Comparison of ENCODE assay signal across 8 mouse cellular contexts in the genomic region with DNA sequence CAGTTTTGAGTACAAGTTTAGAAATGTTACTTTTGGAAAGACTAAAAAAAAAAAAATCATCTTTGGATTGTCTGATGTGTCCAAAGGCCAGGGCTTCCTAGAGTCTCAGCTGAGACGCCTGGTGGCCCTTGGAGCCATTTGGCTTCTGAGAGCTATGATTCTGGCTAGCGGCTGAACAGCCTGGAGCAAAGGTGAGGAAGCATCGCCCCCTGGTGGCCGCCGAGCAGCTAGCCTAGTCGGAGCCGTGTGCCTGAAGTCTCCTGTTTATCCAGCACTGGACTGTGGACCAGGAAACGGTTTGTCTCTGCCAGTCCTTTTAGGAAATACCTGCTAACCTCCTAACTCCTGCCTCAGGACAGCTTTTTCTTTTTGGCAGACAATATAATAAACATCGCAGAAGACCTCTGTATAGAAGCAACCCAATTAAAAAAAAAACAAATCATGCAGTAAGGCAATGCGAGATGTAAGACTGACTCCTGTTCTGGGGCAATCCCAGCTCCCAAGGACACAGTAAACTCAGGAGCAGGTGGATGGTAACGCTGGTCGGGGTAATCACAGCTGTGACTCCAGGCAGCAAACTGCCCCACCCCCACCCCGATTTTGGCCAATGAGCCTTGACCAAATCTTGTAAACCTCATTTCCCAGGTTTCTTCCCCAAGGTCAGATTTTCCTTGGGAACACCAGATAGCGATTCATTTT. TPM values are rescaled to one million over a fixed set of nuclear protein-coding genes. Genes with fewer than 3 reads are reported as not detected.
A peak's percentile ranks its signal among the peaks of the same experiment; 100 is the strongest.
DNase-seq lines count a peak whose midpoint lies in the region; ATAC-seq lines count a peak whose summit lies in the region.

No protein-coding gene starts in this region.

- ATAC-seq in frontal cortex, adult (ENCODE audit: low TSS enrichment): peak; percentile 99
- peak; percentile 94 for ATAC-seq in hindbrain, embryonic 15.5 days (ENCODE audit: low FRiP score, low read depth)

- 20% methylated on average over 14 of the region's 14 CpGs for WGBS in hindbrain, embryonic 15.5 days

- H3K4me2 ChIP-seq in hindbrain, embryonic 15.5 days: no peak overlapping the region

- no peaks in the 10 kb centered on the region for H3K36me3 ChIP-seq in hindbrain, embryonic 15.5 days

- no peaks in the 10 kb centered on the region for H3K4me1 ChIP-seq in hindbrain, embryonic 15.5 days (replicated peaks)

- no peak overlapping the region for H3K9ac ChIP-seq in hindbrain, embryonic 15.5 days

- no peaks in the 10 kb centered on the region for H3K9me3 ChIP-seq in hindbrain, embryonic 15.5 days

- H3K4me3 ChIP-seq in hindbrain, embryonic 15.5 days: no peak overlapping the region

- H3K27ac ChIP-seq in hindbrain, embryonic 15.5 days (replicated peaks): no peak overlapping the region

- peak; percentile 44 for DNase-seq in MN1 (ENCODE audit: low spot score)
- DNase-seq in cerebellum, adult 9-10 months: peak; percentile 88
- DNase-seq in layer of hippocampus, postnatal 36 days: peak; percentile 84 to 89
- peak; percentile 79 for DNase-seq in lung, postnatal 25 days (ENCODE audit: low spot score)
- DNase-seq in retina, adult 2 months (ENCODE audit: low read depth, low spot score): peak; percentile 43
- DNase-seq in thymus, postnatal 25 days: peak; percentile 81

- no peaks in the 10 kb centered on the region for H3K27me3 ChIP-seq in hindbrain, embryonic 15.5 days

RNA-seq across cellular contexts. Expression of a gene that starts 18.6 kb away (rescaled TPM):
- 71.4 and 79.7 TPM in 2 replicates for polyA plus RNA-seq in hindbrain, embryonic 15.5 days (2015; fragmentation: Nextera tagmentation; extraction: Ambion mirVana)
- total RNA-seq in layer of hippocampus, postnatal 36 days (2021): 10 to 100 TPM; 36.6 to 37.8 TPM

RNA-seq across cellular contexts. Expression of a gene that starts 49.4 kb away (rescaled TPM):
- 34.1 and 38.6 TPM in 2 replicates for polyA plus RNA-seq in hindbrain, embryonic 15.5 days (2015; fragmentation: Nextera tagmentation; extraction: Ambion mirVana)
- total RNA-seq in layer of hippocampus, postnatal 36 days (2021): 10 to 100 TPM; 34.0 to 34.5 TPM
